Mouse (Mus musculus) brain, embryonic 18.5 days (tissue): ENCODE results near the gene Myo18a.

ENCODE experiments used
- DNase-seq: peaks from one replicate; pipeline ENCODE4 v3.0.0-alpha.2; 2012; ENCODE audit warnings: low read depth, low spot score

The Myo18a gene

DNA sequence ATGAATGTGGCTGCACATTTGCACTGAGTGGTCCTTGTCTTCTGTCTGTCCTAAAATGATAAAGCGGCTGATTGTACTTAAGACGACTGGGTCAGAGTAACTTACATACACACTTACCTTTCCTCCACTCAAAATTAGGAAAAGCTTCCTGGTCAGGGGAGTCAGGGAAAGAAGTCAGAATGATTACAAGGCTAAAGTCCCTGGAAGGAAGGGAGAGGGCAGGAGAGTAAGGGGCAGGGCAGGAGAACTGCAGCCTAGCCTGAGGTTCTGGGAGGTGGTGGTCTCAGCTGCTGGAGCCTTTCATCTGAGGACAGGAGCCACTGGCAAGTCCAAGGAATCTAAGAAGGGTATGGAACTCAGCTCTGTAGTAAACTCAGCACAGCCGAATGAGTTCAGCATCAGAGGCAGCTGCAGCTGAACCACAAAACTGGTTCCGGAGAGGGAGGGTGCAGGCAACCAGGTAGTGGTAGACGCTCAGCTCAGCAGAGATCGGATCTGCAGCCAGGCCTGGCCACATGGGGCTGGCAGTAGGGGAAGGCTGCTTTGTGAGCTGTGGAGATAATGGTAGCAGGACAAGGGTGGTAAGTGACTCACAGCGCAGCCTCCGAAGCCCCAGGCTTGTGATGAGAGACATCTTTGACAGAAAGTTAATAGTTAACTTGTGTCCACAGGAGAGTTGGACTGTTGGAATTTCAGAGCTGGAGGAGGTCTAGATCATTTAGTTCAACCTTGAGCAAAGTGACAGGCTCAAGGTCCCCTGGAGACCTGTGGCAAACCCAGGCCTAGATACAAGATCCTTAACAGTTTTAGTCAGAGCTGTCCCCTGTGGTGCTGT, 9.1 kb downstream of the Myo18a start:
- no peak for DNase-seq

DNA sequence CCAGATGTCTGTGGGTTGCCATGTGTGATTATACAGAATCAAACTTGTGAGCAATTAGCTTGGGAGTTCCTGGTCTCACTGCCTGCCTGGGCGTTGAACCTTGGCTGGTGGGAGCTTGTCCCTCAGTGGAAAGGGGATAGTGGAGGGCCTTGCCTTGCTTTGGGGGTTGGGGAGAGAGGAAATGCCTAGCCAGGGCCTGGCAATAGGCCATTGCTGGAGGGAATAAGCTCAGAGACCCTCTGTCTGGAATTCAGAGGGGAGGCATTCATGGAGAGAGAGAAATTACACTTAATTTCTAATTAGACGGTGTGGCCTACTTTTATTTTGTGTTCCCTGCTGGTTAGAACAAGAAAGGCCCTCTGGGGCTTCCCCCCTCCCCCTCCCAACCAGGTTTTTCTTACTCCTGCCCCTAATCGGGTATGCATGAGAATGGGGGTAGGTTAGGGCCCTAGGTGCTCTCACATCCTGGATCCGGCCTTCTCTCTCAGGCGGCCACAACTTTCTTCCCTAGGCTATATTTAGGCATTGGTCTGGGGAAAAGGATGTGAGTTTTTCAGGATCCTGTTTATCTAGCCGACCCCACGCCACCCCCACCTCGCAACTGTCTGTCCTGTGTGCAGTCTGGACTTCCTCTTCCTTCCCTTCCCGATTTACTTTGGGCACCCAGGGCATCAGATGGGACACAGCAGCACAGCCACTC, 12.8 kb downstream of the Myo18a start:
- no peak for DNase-seq

DNA sequence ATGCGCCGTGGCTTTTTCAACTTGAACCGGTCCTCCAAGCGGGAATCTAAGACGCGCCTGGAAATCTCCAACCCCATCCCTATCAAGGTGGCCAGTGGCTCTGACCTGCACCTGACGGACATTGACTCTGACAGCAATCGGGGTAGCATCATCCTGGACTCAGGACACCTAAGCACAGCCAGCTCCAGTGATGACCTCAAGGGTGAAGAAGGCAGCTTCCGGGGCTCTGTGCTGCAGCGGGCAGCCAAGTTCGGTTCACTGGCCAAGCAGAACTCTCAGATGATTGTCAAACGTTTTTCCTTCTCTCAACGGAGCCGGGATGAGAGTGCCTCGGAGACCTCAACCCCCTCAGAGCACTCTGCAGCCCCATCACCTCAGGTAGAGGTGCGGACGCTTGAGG, 14.4 kb downstream of the Myo18a start:
- DNase-seq = no peak

DNA sequence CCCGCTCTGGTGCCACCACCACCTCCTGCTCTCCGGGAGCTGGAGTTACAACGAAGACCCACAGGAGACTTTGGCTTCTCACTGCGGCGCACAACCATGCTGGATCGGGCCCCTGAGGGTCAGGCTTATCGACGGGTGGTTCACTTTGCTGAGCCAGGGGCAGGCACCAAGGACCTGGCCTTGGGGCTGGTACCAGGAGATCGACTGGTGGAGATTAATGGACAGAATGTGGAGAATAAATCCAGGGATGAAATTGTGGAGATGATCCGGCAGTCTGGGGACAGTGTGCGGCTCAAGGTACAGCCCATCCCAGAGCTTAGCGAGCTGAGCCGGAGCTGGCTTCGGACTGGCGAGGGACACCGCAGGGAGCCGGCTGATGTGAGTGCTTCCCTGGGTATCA, 14.9 kb downstream of the Myo18a start:
- DNase-seq = no peak

DNA sequence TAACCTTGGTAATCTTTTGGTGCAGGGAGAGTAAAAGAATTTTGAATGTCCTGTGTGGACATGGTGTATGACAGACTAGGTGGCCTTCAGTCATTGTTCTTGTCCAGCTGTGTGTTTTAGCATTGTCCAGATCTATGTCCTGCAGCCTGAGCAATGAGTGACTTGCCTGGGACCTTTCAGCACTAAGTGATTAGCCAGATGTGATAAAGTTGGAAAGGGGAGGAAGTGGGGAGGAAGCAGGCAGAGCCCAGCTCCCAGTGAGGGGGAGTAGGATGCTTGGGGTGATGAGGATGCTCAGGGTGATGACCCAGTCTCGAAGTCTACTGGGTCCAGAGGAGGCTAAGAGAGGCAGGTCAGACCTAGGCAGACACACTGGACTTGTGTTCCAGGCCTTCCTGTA, 16.2 kb downstream of the Myo18a start:
- no peak for DNase-seq

DNA sequence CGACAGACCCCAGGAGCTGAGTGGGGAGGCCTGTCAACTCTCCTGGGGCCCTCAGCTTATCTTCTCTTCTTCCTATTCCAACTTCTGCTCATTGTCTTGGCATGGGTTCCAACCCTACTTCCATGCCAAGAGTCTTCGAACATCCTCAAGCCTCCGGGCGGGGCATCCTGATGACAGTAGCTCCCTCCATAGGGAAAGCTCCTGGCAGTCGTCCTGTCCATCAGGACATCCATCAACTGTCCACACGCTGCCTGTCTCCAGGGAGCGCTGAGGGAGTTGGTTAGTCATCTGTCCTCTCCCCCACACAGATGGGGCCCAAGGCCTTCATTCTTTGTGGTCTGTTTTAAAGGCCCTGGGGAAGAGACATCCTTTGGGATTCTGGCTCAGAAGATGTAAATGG, 18.0 kb downstream of the Myo18a start:
- no peak for DNase-seq

DNA sequence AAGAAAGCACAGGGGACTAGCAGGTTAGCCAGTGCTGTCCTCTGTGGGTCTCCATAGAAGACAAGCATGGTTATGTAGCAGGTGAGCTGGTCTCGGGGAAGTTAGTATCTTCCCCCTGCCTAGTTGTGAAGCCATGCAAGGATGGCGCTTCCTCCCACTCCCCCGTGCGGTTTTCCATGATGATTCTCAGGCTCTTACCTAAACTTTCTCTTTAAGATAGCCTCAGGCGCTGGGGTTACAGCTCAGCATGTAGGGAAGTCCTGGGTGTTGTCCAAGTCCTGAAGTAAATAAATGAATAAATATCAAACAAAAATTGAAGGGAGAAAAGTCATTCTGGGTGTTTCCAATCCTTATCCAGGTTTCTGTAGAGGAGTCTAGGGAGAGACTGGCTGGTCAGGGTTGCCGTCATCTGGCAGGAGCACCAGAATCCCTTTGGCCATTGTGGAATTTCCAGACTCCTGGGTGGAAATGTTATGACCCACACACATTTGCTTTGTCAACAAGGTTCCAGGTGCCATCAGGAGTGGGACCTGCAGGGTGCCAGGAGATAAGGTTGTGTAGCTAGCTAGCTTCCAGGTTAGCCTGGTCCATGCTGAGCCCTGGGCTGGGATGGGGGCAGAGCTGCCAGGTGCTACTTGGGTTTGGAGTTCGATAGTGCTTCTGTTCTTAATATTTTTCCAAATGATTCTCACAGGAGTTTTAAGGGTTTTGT, 19.2 kb downstream of the Myo18a start:
- DNase-seq = no peak

DNA sequence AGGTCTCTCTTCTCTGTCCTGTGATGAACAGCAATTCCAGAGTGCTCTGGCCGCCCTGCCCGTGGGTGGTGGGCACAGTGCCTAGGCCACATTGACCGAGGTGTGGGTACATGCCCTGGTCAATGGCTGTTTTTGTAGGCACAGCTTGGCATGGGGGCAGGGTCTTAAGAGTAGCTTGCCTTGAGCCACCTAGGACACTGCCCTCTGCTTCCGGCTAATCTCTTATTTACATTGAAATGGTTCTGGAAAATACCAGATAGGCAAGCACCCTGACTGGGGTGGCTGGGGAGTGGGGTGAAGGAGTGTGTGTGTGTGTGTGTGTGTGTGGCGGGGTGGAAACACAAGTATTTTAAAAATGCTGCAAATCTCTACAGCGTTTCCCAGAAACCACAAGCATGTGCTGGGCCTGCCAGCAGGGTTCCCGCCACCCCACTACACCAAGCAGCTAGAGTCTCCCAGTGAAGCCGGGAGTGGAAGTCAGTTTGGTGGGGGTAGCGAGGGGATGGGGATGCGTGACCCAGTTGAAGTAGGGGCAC, 20.2 kb downstream of the Myo18a start:
- DNase-seq = no peak

DNA sequence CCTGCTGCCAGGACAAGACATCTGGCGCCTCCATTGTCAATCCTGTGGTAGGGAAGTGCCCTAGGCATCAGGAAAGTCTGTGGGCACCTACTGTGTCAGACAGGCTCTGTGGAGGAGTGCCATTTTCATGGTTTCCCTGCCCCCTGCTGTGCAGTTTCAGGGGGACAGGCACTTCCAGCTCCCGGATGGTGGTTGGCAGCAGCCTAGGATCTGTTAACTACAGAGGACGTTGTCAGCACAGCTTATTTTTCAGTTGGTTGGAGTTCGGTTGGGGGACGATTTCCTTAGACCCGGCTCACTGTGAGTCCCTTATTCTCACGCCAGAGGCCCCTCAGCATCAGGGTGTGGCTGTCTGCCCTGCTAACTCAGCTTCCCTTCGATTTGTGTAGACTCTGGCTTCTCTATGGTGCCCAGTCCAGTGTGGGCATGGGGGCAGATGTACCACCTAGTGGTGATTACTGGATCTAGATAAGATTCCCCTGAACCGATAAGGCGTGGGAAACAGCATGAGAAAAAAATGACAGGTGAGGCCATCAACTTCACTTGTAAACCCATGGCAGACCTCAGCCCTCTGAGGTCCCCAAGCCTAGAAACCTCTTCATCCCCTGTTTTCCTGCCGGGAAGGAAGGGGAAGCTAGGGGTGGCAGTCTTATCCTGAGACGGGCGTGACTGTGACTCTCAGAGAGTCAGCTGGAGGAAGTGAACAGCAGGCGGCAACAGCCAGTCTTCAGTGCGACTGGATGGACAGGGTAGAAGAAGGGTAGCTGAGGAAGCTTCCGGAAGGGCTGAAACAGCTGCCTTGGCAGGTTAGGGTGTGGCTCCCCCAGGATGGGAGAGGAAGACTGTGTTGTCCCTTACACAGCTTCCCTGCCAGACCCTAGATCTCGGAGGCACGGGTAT, 21.0 kb downstream of the Myo18a start:
- no peak for DNase-seq

DNA sequence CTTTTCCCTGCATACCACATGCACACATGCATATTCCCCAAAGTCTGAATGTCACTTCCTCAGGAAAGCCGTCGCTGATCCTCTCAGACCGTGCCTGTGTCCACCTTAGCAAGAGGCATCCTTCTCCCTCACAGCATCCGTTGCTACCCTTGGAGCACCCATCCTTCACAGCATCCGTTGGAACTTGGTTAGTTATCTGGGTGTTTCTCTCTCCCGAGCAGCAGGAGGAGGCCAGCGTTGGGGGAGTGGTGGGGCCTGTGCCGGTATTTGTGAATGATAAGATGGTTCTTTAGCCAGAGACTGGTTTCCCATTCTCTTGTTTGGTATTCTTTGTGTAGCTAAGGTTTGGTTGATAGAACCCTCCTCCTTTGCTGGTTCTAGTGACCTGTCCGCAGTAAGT, 21.8 kb downstream of the Myo18a start:
- no peak for DNase-seq

DNA sequence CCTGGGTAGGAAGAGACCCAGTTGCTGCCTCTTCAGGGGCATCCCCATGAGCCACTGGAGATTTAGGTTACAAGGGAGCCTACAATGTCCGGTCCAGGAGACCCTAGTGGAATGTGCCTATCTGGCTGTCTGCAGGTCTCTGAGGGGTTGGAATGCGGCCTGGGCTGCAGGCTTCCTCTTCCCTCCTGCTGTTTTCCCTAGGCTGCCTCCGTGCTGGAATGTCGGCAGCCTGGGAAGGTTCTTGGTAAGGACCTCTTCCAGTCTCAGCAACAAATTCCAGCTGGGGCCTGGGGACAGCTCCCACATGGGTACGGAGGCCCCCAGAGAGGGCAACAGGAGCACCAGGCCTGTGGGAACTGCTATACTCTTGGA, 22.3 kb downstream of the Myo18a start:
- no peak for DNase-seq

DNA sequence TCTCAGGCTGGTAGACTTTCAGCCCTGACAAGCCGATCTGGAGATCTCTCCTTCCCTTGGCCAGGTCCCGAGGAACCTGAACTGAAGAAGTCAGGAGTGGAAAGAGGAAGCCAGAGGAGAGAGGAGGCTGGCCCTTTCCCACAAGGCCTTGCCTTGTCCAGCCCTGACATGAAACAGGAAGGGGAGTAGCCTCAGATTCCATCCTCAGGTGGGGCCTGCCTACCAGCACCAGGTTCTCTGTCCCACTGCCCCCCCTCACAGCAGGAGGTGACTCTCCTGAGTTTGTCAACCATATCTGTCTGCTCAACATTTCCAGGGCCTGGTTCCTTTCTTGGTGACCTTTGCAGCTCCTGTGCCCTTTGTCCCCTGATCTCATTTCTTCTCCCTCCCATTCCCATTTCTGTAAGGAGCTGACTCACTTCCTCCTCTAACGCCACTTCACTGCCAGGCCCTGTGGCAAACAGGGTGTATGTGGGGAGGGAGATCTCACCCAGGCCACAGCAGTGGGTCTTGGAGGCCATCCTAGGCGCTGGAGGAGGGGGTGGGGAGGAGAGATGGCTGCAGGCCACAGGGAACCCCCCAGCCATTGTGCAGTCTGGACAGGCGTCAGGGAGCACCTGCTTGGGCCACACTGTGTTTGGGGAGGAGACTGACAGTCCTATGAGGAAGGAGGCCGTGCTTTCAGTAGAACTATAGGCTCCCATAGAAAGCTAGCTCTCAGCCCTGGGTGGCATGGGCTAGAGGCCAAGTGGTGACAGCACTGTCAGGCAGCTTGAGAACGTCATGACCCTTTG, 22.9 kb downstream of the Myo18a start:
- no peak for DNase-seq

DNA sequence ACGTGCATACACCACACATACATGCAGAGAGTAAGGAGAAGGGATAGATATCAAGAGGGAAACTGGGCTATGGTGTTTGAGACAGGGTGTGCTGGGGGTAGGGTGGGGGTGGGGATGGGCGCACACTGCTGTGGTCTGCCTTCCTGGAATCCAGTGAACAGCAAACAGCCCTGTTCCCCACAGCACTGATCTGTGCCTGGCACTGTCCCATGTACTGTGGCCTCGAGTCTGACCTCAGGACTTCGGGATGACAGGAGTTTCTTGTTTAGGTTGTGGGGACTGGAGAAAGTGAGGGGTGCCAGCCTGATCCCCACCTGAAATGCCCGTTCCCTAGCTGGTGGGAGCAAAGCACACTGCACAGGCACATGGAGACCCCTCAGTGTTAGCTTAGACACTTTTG, 24.7 kb downstream of the Myo18a start, which contains the start of gene Gm10277:
Gene Gm10277 (minus strand): TSS at position 41 of the 400 bp plus-strand sequence.
- DNase-seq = no peak

DNA sequence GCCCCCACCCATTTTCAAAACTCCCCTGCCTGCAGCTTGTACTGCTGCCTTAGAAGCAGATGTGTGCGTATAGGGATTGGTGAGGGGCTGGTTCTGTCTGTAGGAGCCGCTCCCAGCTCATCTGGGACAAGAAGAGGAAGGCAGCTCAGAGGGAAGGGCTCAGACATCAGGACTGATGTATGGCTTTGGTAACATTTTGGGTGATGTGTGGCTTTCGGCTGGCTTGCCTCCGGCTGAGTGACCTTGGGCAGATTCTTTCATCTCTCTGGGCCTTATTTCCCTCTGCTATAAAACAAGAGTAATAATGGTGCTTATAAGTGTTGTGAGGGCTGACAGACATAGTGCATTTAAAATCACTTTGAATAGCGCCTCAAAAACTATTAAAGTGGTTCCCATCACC, 26.5 kb downstream of the Myo18a start:
- no peak for DNase-seq

DNA sequence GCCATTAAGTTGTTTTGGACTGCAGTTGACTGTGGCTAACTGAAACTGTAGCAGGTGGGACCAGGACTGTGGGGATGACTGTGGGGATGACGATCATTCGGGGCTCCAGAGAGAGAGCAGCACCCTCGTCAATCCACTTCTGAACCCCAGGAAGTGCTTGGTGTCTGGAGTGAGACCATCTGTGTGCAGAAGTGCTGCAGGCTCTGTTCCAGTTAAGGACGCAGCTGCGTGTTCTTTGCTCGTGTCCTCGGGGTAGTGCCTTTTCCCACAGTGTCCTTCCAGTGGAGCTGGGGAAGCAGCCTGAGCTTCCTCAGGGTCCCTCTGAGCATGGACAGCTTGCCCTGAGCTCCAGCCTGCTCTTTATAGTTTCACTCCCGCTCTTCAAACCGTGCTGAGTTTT, 27.2 kb downstream of the Myo18a start:
- no peak for DNase-seq

DNA sequence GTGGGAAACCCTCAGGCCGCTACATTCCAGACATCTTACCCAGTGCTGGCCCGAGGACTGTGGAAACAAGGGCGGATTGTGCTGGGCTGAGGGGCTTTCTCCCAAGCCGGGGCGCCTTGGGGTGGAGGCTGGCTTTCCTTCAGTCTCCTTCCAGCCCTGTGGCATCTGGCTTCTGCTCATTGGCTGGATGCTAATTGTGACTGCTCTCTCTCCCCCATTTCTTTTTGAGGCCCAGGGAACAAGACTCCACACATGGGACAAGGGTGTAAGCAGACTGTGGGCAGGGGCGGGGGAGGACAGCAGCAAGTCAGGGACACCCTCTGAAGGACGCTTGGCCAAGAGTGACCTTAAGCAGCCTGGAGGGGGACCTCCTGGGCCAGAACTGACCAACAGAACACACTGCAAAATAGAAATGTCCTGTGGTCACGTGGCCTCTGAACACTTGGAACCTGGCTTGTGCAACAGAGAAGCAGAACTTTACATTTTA, 28.2 kb downstream of the Myo18a start:
- no peak for DNase-seq

DNA sequence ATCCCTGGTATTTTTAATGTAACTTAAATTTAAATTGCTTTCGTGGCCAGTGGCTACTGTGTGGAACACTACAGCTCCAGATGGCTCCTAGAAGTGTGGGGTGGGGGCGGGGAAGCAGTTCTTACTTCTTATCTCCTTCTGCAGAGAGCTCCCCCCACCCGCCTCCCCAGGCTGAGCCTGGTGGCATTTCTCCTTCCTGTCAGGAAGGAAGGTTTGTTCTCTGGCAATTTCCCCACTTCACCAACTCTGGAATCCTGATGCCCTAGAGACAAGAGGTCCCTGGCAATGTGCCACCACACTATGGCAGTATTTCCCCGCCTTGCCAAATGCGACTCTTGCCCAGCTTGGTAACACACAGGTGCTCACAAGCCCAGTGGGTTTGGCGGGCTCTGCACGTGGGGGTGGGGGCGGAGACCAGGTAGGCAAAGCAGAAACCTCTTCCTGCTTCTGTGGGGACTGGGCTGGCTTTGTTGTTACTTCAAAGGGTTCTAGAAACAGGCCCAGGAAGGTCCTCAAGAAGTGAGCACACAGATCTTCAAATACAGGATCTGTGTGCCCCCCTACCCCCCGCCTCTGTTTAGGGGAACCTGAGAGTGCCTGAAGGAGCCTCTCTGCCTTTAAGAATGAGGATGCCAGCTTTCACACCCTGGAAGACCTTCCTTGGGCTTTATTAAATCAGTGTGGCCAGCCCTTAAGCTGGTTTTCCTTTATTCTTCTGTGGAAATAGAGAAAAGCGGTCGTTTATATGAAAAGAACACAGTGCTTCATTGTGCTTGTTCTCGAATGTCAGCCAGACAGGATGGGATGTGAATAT, 28.9 kb downstream of the Myo18a start:
- DNase-seq = no peak

DNA sequence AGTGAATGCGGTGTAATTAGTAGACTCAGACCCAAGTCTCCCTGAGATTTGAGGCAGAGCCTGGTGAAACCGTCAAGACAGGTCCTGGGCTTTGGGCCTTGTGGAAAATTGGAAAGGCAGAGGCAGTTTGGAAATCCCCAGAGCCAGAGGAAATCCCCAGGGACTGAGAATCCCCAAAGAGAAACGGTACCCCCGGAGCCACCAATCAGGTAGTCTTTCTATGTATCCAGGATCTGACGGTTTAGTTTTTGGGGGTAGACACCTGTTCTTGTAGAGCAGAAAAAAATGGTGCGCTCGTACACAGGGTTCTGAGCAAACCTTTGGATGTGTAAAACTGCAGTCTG, 29.5 kb downstream of the Myo18a start:
- no peak for DNase-seq

DNA sequence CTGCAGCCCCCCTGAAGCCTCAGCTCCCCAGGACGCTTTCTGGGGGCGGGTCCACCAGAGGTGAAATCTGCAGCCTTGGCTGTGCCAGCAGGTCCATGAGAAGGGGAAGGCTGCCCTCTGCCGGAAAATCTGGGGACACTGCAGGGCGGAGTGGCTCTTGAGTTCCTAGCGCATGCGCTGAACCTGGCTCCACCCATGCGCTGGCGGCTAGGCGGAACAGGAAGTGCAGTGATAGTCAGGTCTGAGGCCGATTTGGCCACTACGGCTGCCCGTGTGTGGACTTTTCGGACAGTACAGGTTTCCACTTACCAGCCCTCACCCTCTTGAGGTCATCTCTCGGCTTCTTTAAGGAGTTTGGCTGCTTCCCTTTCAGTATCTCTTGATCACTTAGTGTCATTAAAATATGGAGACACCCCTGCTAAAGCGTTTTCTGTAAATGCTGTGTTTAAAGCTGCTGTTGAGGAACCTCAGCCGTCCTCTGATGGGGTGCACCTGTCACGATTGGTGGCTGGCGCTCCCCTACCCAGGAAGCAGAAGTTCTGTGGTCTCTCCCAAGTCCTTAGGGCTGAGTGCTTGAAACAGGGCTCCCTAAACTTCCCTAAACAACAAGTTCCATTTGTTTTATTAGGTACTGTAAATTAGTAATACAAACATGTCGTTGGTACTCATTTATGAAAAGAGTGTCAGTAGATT, 30.3 kb downstream of the Myo18a start:
- peak; percentile 80 for DNase-seq
